Mouse (Mus musculus) lung, postnatal 0 days (tissue): Measurements from ENCODE around the gene Rnps1.

Experiments used
- CTCF ChIP-seq: IDR thresholded peaks from 2 replicates; pipeline ENCODE4 v1.5.1; 2016; ENCODE audit warnings: antibody characterized with exemption, mild to moderate bottlenecking
- EP300 ChIP-seq: IDR thresholded peaks from 2 replicates; pipeline ENCODE4 v1.6.1; 2016; ENCODE audit warnings: antibody characterized with exemption, mild to moderate bottlenecking, control low read depth

GRCm38 (mm10) chr17:24446590-24446989, 32.2 kb downstream of the Rnps1 start:
- TF ChIP-seq CTCF (no peak), EP300 (no peak)
